Mouse (Mus musculus) C2C12 (cell line): ENCODE data around the gene Rsph10b. TPM values are rescaled to one million over a fixed set of nuclear protein-coding genes. Genes with fewer than 3 reads are reported as not detected.
A peak's percentile ranks its signal among the peaks of the same experiment; 100 is the strongest.

Experiments
- H3K27me3 ChIP-seq: one replicate; pipeline ENCODE4 v1.6.1; 2011; ENCODE audit not compliant: control insufficient read depth, insufficient read depth, insufficient read length
- H3K36me3 ChIP-seq: one replicate; pipeline ENCODE4 v1.6.1; 2011; ENCODE audit not compliant: control insufficient read depth, insufficient read depth
- H3K4me3 ChIP-seq: one replicate; pipeline ENCODE4 v1.5.1; 2011; ENCODE audit warnings: mild to moderate bottlenecking, control low read depth; ENCODE audit not compliant: poor library complexity, insufficient read depth, severe bottlenecking
- H3K79me2 ChIP-seq: one replicate; pipeline ENCODE4 v1.6.1; 2011; ENCODE audit not compliant: control insufficient read depth, insufficient read depth
- H3K79me3 ChIP-seq: one replicate; pipeline ENCODE4 v1.6.1; 2011; ENCODE audit warnings: low read depth, control low read depth
- H3ac ChIP-seq: one replicate; pipeline ENCODE3; 2011; ENCODE audit warnings: low read depth; ENCODE audit not compliant: control insufficient read depth, insufficient read length
- CEBPB ChIP-seq: IDR thresholded peaks from one replicate; pipeline ENCODE4 v1.6.1; 2011; ENCODE audit warnings: low read depth, mild to moderate bottlenecking, control low read depth, moderate library complexity
- CTCF ChIP-seq: IDR thresholded peaks from one replicate; pipeline ENCODE4 v1.5.1; 2011; ENCODE audit not compliant: control insufficient read depth, insufficient read depth, insufficient read length
- FOSL1 ChIP-seq: IDR thresholded peaks from one replicate; pipeline ENCODE4 v1.8.0; 2011; ENCODE audit warnings: mild to moderate bottlenecking, low read length; ENCODE audit not compliant: poor library complexity, insufficient read depth, severe bottlenecking
- MAX ChIP-seq: IDR thresholded peaks from one replicate; pipeline ENCODE4 v1.6.1; 2011; ENCODE audit warnings: mild to moderate bottlenecking, control low read depth
- MYOD1 ChIP-seq: IDR thresholded peaks from one replicate; pipeline ENCODE4 v1.6.1; 2011; ENCODE audit warnings: low read depth; ENCODE audit not compliant: control insufficient read depth, insufficient read length
- MYOG ChIP-seq: IDR thresholded peaks from one replicate; pipeline ENCODE4 v1.6.1; 2011; ENCODE audit not compliant: control insufficient read depth, insufficient read length; ENCODE audit errors: extremely low read depth
- USF1 ChIP-seq: IDR thresholded peaks from one replicate; pipeline ENCODE4 v1.6.1; 2011; ENCODE audit warnings: low read depth, mild to moderate bottlenecking, control low read depth, moderate library complexity
- polyA plus RNA-seq: library from polyadenylated mRNA; unstranded; fragments of >200 nt; fragmentation: generic; extraction: Trizol; gene quantifications from one replicate; pipeline ENCODE4 v1.2.1, GENCODE M21; 2012; ENCODE audit warnings: missing spikeins

Rsph10b gene
- polyA plus RNA-seq, 1 experiment: not detected

- no peak for TF ChIP-seq FOSL1
- no peak for TF ChIP-seq MYOD1
- no peak for TF ChIP-seq MAX
- no peak for TF ChIP-seq CEBPB
- no peak for TF ChIP-seq MYOG
- TF ChIP-seq CTCF: no peak
- no peak for TF ChIP-seq USF1
- H3K79me3 ChIP-seq: no peaks in the 10 kb centered on the region
- no peaks in the 10 kb centered on the region for H3K79me2 ChIP-seq
- peaks cover 45% of the 10 kb centered on the region for H3K36me3 ChIP-seq
- H3K27me3 ChIP-seq: no peaks in the 10 kb centered on the region
- no peak within 1 kb of the TSS for H3ac ChIP-seq
- H3K4me3 ChIP-seq: no peak within 1 kb of the TSS
Measured at GRCm38 (mm10) chr5:143897635-143898330, 35.1 kb upstream of the Rsph10b start, which contains the start of gene Ankrd61. Gene Ankrd61 (minus strand): TSS chr5:143897685.

GRCm38 (mm10) chr5:143902111-143902510 is 30.7 kb upstream of the Rsph10b start:
- peaks cover 74% of the 10 kb centered on the region for H3K36me3 ChIP-seq
- H3K79me2 ChIP-seq: peaks cover 34% of the 10 kb centered on the region
- no peak overlapping the region for H3ac ChIP-seq
- TF ChIP-seq MAX: no peak
- no peak overlapping the region for H3K4me3 ChIP-seq
- no peaks in the 10 kb centered on the region for H3K27me3 ChIP-seq
- H3K79me3 ChIP-seq: peaks cover 14% of the 10 kb centered on the region

- Histone ChIP-seq H3K79me2 (peaks cover 51% of the 10 kb centered on the region), H3K4me3 (no peak overlapping the region), H3K36me3 (peaks cover 73% of the 10 kb centered on the region), H3ac (no peak overlapping the region), H3K79me3 (peaks cover 29% of the 10 kb centered on the region), H3K27me3 (no peaks in the 10 kb centered on the region)
- TF ChIP-seq CTCF (no peak), MYOG (no peak), FOSL1 (no peak), USF1 (no peak), CEBPB (no peak), MAX (no peak), MYOD1 (no peak)
Measured at GRCm38 (mm10) chr5:143903813-143904212, 29.0 kb upstream of the Rsph10b start.

GRCm38 (mm10) chr5:143906429-143906828 is 26.4 kb upstream of the Rsph10b start:
- H3K79me3 ChIP-seq: peaks cover 43% of the 10 kb centered on the region
- TF ChIP-seq CEBPB (no peak), FOSL1 (no peak), USF1 (no peak)
- H3K79me2 ChIP-seq: peaks cover 74% of the 10 kb centered on the region
- H3K36me3 ChIP-seq: peaks cover 56% of the 10 kb centered on the region
- H3K4me3 ChIP-seq: no peak overlapping the region
- H3ac ChIP-seq: no peak overlapping the region
- no peaks in the 10 kb centered on the region for H3K27me3 ChIP-seq

- H3K79me2 ChIP-seq: peaks cover 97% of the 10 kb centered on the region
- H3K27me3 ChIP-seq: no peaks in the 10 kb centered on the region
- peaks cover 48% of the 10 kb centered on the region for H3K36me3 ChIP-seq
- H3K79me3 ChIP-seq: peaks cover 51% of the 10 kb centered on the region
- H3ac ChIP-seq: peak overlapping the region; percentile 74
- peak overlapping the region; percentile 63 for H3K4me3 ChIP-seq
- TF ChIP-seq MYOG: no peak
- no peak for TF ChIP-seq CTCF
- no peak for TF ChIP-seq FOSL1
- TF ChIP-seq MAX: no peak
- TF ChIP-seq USF1: no peak
- TF ChIP-seq MYOD1: no peak
- no peak for TF ChIP-seq CEBPB
Measured at GRCm38 (mm10) chr5:143908926-143909325, 23.9 kb upstream of the Rsph10b start.

GRCm38 (mm10) chr5:143909417-143910400 is 23.1 kb upstream of the Rsph10b start, which contains the start of the genes Aimp2 and Pms2:
Gene Aimp2 (minus strand): TSS chr5:143909847.
Gene Pms2 (plus strand): TSS chr5:143909964.
- Histone ChIP-seq H3K36me3 (peaks cover 44% of the 10 kb centered on the region), H3K27me3 (no peaks in the 10 kb centered on the region), H3ac (peak within 1 kb of the TSS; percentile 77), H3K4me3 (peak within 1 kb of the TSS; percentile 63), H3K79me3 (peaks cover 53% of the 10 kb centered on the region), H3K79me2 (peaks cover 95% of the 10 kb centered on the region)
- peak; percentile 96 for TF ChIP-seq MAX
- no peak for TF ChIP-seq USF1
